Mouse (Mus musculus) bone marrow macrophage, adult 2 months (primary cell): ENCODE data around the gene Spem1. TPM values are rescaled to one million over a fixed set of nuclear protein-coding genes. Genes with fewer than 3 reads are reported as not detected.

Source experiments
- H3K27ac ChIP-seq: 2 replicates; pipeline ENCODE4 v1.5.1; 2012; ENCODE audit warnings: low read depth, low read length; ENCODE audit not compliant: insufficient read depth
- H3K4me1 ChIP-seq: 2 replicates; pipeline ENCODE4 v1.6.1; 2012; ENCODE audit warnings: low read length; ENCODE audit not compliant: control insufficient read depth, insufficient read depth
- H3K4me3 ChIP-seq: 2 replicates; pipeline ENCODE4 v1.5.1; 2012; ENCODE audit warnings: mild to moderate bottlenecking, low read length, moderate library complexity; ENCODE audit not compliant: insufficient read depth
- CTCF ChIP-seq: IDR thresholded peaks from 2 replicates; pipeline ENCODE4 v1.5.1; 2012; ENCODE audit warnings: low read depth, mild to moderate bottlenecking, low read length, moderate library complexity
- POLR2A ChIP-seq: IDR thresholded peaks from 2 replicates; pipeline ENCODE4 v1.6.1; 2012; ENCODE audit warnings: mild to moderate bottlenecking, low read depth, low read length, borderline replicate concordance
- polyA plus RNA-seq: library from polyadenylated mRNA; stranded (reverse); fragments of >200 nt; gene quantifications from 2 replicates; pipeline ENCODE4 v1.2.4, GENCODE M21; 2012; ENCODE audit not compliant: missing spikeins, insufficient read depth, insufficient read length

Spem1 gene
- polyA plus RNA-seq, 1 experiment: not detected

GRCm38 (mm10) chr11:69836703-69837576 lies 15.0 kb upstream of the Spem1 start:
- Histone ChIP-seq H3K27ac (no peak overlapping the region), H3K4me3 (peak overlapping the region; percentile 60), H3K4me1 (peaks cover 5% of the 10 kb centered on the region; the same call in 1 of the 2 replicates)
- TF ChIP-seq POLR2A: no peak
- no peak for TF ChIP-seq CTCF

- H3K4me3 ChIP-seq: no peak overlapping the region
- no peak overlapping the region for H3K27ac ChIP-seq
- peaks cover 5% of the 10 kb centered on the region; the same call in 1 of the 2 replicates for H3K4me1 ChIP-seq
- TF ChIP-seq CTCF (no peak), POLR2A (no peak)
Measured at GRCm38 (mm10) chr11:69835966-69836335, 14.0 kb upstream of the Spem1 start.

DNA sequence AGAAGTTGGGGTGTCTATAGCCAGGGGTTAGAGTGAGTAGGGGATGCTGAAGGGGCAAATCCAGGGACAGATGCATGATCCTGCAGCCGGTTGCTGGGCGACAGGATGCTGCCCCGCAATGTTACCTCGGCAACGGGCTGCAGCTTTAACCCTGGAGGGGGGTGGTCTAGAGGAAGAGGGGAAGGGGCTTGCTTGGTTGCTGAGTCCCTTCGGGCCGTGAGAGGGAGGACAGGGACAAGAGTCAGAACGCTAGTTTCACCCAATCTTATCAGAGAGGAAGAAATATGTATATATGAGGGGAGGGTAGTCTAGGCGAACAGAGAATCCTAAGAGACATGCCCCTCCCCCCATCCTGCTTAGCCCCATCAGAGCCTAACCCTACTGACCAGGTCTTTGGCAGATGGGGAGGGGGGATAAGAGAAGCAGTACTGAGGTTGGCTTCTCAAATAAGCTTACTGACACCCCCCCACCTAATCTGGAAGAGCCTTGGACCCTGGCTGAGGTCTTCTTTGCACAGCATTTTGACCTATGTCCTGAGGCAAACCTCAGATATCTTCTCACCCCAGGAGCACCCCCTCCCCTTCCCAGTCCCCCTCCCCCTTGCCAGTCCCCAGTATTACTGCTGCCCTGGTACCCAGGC lies 13.5 kb upstream of the Spem1 start:
- Histone ChIP-seq H3K27ac (no peak overlapping the region), H3K4me3 (no peak overlapping the region), H3K4me1 (peaks cover 5% of the 10 kb centered on the region; the same call in 1 of the 2 replicates)
- no peak for TF ChIP-seq CTCF
- TF ChIP-seq POLR2A: no peak

- Histone ChIP-seq H3K4me3 (no peak overlapping the region), H3K27ac (no peak overlapping the region), H3K4me1 (0 out of 2 replicates have a peak, but pooled peaks cover 2% of the 10 kb centered on the region)
- no peak for TF ChIP-seq CTCF
- TF ChIP-seq POLR2A: no peak
Measured at GRCm38 (mm10) chr11:69834001-69834549, 12.1 kb upstream of the Spem1 start.

DNA sequence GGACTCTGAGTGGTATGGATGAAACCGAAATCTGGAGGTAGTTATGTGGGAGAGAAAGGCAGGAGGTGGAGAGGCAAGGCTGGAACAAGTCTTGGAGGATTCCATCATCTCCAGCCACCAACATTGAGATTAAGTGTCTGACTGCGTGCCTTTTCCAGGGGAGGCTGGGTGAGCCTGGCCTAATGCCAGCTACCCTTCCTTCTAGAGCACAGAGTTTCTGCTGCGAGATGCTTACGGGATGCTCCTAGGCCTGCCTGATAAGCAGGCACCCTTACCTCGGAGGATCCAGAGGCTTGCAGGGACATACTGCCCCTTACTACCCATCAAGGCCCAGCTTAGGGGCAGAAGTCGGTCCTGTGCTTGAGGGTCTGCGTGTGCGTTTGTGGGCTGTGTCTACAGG lies 11.6 kb upstream of the Spem1 start:
- H3K27ac ChIP-seq: no peak overlapping the region
- TF ChIP-seq CTCF (no peak), POLR2A (no peak)
- 0 out of 2 replicates have a peak, but pooled peaks cover 2% of the 10 kb centered on the region for H3K4me1 ChIP-seq
- no peak overlapping the region for H3K4me3 ChIP-seq

DNA sequence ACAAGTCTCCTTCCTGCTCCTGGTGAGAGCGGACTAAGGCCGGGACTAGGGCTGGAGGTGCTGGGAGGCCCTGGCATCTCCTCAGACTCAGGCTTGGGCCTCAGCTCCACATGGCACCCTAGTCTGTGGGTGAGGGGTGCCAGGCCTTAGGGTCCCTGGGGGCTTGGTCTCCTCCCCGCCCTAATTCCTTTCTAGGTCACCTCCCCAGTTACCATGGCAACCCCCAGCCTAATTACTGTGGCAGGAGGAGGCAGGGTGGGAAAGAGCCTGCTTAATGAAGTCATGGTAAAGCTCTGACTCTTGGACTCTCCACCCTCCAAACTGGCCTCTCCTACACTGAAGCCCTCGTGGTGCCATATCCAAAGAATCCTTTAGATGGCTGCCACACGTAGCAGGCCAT lies 6.9 kb upstream of the Spem1 start:
- Histone ChIP-seq H3K27ac (no peak overlapping the region), H3K4me1 (0 out of 2 replicates have a peak, but pooled peaks cover 2% of the 10 kb centered on the region), H3K4me3 (no peak overlapping the region)
- TF ChIP-seq CTCF: no peak
- no peak for TF ChIP-seq POLR2A

DNA sequence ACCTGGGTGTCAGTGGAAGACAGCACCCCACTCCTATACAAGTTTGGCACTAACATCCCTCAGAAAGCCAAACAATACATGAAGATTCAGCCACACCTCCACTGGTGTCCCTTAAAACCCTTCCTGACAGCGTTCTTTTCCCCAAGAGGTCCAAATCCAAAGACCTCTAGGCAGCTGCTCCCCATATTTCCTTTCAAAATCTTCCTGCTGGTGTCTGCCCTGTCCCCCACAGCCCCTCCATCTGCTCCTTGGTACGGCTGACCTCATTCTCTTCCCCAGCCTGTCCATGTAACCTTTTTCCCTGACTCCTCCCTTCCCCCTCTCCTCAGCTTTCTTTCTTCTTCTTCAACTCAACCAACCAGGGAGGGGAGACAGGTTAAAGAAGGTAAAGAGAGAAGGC lies 1.5 kb upstream of the Spem1 start:
- Histone ChIP-seq H3K4me3 (no peak overlapping the region), H3K27ac (no peak overlapping the region), H3K4me1 (no peaks in the 10 kb centered on the region)
- TF ChIP-seq POLR2A: no peak
- no peak for TF ChIP-seq CTCF

DNA sequence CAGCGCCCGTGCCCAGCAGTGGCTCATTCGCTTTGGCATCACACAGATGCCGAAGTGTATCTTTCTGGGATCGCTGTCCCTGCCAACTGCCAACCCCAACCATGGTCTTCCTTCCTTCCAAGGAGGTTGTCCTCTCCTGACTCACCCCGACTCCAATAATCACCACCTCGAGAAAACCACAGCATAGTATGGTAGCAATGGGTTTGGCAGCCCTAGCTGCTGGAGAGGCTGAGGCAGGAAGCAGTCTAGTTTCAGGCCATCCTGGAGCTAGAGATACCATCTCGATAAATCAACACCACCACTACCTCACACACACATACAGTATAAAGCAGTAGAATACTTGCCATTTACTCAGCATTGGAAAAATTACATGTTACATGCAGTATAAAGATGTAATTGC lies 3.1 kb downstream of the Spem1 start:
- no peak for TF ChIP-seq POLR2A
- no peak for TF ChIP-seq CTCF
- no peaks in the 10 kb centered on the region for H3K4me1 ChIP-seq
- H3K4me3 ChIP-seq: no peak overlapping the region
- H3K27ac ChIP-seq: no peak overlapping the region

- TF ChIP-seq CTCF: no peak
- Histone ChIP-seq H3K4me1 (no peaks in the 10 kb centered on the region), H3K27ac (no peak within 1 kb of the TSS), H3K4me3 (no peak within 1 kb of the TSS)
Measured at GRCm38 (mm10) chr11:69818365-69818764, 3.6 kb downstream of the Spem1 start, which contains the start of gene Spem2. Spem2 (minus strand) TSS chr11:69818465.

GRCm38 (mm10) chr11:69816520-69816919 lies 5.5 kb downstream of the Spem1 start:
- Histone ChIP-seq H3K4me3 (no peak overlapping the region), H3K27ac (no peak overlapping the region), H3K4me1 (no peaks in the 10 kb centered on the region)
- TF ChIP-seq POLR2A (no peak), CTCF (no peak)
